In genomic region chr6:24967726-24968125, GRCm38 (mm10) we compare ENCODE assay signal across 28 mouse cellular contexts. TPM values are rescaled to one million over a fixed set of nuclear protein-coding genes. Genes with fewer than 3 reads are reported as not detected.
DNase-seq lines count a peak whose midpoint lies in the region; ATAC-seq and TF ChIP-seq lines count a peak whose summit lies in the region.
"Had no signal": no experiment of that assay in that cellular context is flagged by ENCODE, and none has a peak within 500 bp of the region (broad histone marks: within the 10 kb centered on the region; RNA-seq: fewer than 3 reads in every experiment).

No protein-coding gene starts in this region.

- TF ChIP-seq CTCF in stomach, postnatal 0 days (IDR thresholded peaks at IDR 0.05; ENCODE audit: low read depth) = no peak

- 92% methylated on average over 7 of the region's 7 CpGs for WGBS in kidney, embryonic 14.5 days
- 80% methylated on average over 7 of the region's 7 CpGs for WGBS in kidney, embryonic 15.5 days
- 87% methylated on average over 7 of the region's 7 CpGs for WGBS in stomach, postnatal 0 days

- H3K27me3 ChIP-seq in kidney, embryonic 14.5 days (ENCODE audit: control insufficient read depth, insufficient read depth, low read length) = no peaks in the 10 kb centered on the region
- H3K27me3 ChIP-seq in kidney, embryonic 15.5 days = no peaks in the 10 kb centered on the region
- H3K27me3 ChIP-seq in stomach, postnatal 0 days (ENCODE audit: control insufficient read depth, insufficient read depth, low read length) = no peaks in the 10 kb centered on the region
- H3K27me3 ChIP-seq: embryonic facial prominence, embryonic 13.5 days; embryonic facial prominence, embryonic 15.5 days; forebrain, embryonic 12.5 days had no signal

- H3K4me2 ChIP-seq in kidney, embryonic 14.5 days (replicated peaks; ENCODE audit: low read depth, low read length) = no peak overlapping the region
- H3K4me2 ChIP-seq in kidney, embryonic 15.5 days = no peak overlapping the region
- no peak overlapping the region for H3K4me2 ChIP-seq in stomach, postnatal 0 days (replicated peaks; ENCODE audit: low read depth)
- H3K4me2 ChIP-seq: embryonic facial prominence, embryonic 13.5 days; embryonic facial prominence, embryonic 15.5 days; forebrain, embryonic 12.5 days had no signal

- no peak overlapping the region for H3K9ac ChIP-seq in kidney, embryonic 14.5 days (ENCODE audit: low read depth, low read length)
- no peak overlapping the region for H3K9ac ChIP-seq in kidney, embryonic 15.5 days
- H3K9ac ChIP-seq in stomach, postnatal 0 days (ENCODE audit: low read length) = no peak overlapping the region
- H3K9ac ChIP-seq: embryonic facial prominence, embryonic 13.5 days; embryonic facial prominence, embryonic 15.5 days; forebrain, embryonic 12.5 days had no signal

- H3K36me3 ChIP-seq in kidney, embryonic 14.5 days (ENCODE audit: control insufficient read depth, insufficient read depth, low read length) = no peaks in the 10 kb centered on the region
- no peaks in the 10 kb centered on the region for H3K36me3 ChIP-seq in kidney, embryonic 15.5 days
- no peaks in the 10 kb centered on the region for H3K36me3 ChIP-seq in stomach, postnatal 0 days (ENCODE audit: control insufficient read depth, insufficient read depth, low read length)
- H3K36me3 ChIP-seq: embryonic facial prominence, embryonic 13.5 days; embryonic facial prominence, embryonic 15.5 days; forebrain, embryonic 10.5 days; forebrain, embryonic 12.5 days had no signal

- peak; percentile 45 for DNase-seq in kidney, adult 18-20 months
- DNase-seq in kidney, adult 8-10 months = peak; percentile 50 to 58
- DNase-seq in kidney, postnatal 14 days = peak; percentile 18
- DNase-seq in kidney, postnatal 25 days = peak; percentile 39 to 67
- DNase-seq in stomach, postnatal 0 days (ENCODE audit: low spot score) = no peak
- DNase-seq in adrenal gland, postnatal 4 days (ENCODE audit: low spot score in 2 of 2) = no peak
- DNase-seq: adrenal gland, adult 2 months; adrenal gland, postnatal 14 days; adrenal gland, postnatal 36 days; cerebellum, adult 11 months; cerebellum, adult 18-20 months; cerebellum, adult 8-10 months; cerebellum, adult 9-11 months; cerebellum, postnatal 14 days; cerebellum, postnatal 36 days; embryo, embryonic 11 days had no signal

- H3K4me1 ChIP-seq in kidney, embryonic 14.5 days (ENCODE audit: control insufficient read depth, insufficient read depth, low read length) = no peaks in the 10 kb centered on the region
- H3K4me1 ChIP-seq in kidney, embryonic 15.5 days = no peaks in the 10 kb centered on the region
- H3K4me1 ChIP-seq in stomach, postnatal 0 days (replicated peaks; ENCODE audit: control insufficient read depth, insufficient read depth) = no peaks in the 10 kb centered on the region
- H3K4me1 ChIP-seq: embryonic facial prominence, embryonic 13.5 days; embryonic facial prominence, embryonic 15.5 days; forebrain, embryonic 10.5 days; forebrain, embryonic 12.5 days had no signal

- no peak overlapping the region for H3K27ac ChIP-seq in kidney, embryonic 14.5 days (ENCODE audit: low read depth, low read length)
- no peak overlapping the region for H3K27ac ChIP-seq in kidney, embryonic 15.5 days
- no peak overlapping the region for H3K27ac ChIP-seq in stomach, postnatal 0 days (replicated peaks)
- H3K27ac ChIP-seq: embryonic facial prominence, embryonic 13.5 days; embryonic facial prominence, embryonic 15.5 days; forebrain, embryonic 10.5 days; forebrain, embryonic 12.5 days had no signal

- H3K9me3 ChIP-seq in kidney, embryonic 14.5 days (ENCODE audit: control insufficient read depth, low read length) = no peaks in the 10 kb centered on the region
- H3K9me3 ChIP-seq in kidney, embryonic 15.5 days (replicated peaks) = no peaks in the 10 kb centered on the region
- H3K9me3 ChIP-seq in stomach, postnatal 0 days (ENCODE audit: control insufficient read depth, low read length) = no peaks in the 10 kb centered on the region
- H3K9me3 ChIP-seq: embryonic facial prominence, embryonic 13.5 days; embryonic facial prominence, embryonic 15.5 days; forebrain, embryonic 10.5 days; forebrain, embryonic 12.5 days had no signal

- no peak for TF ChIP-seq EP300 in stomach, postnatal 0 days (optimal IDR thresholded peaks at IDR 0.05)

- ATAC-seq in kidney, embryonic 14.5 days (ENCODE audit: low FRiP score, low TSS enrichment) = no peak
- ATAC-seq in kidney, embryonic 15.5 days (replicated peaks; ENCODE audit: low FRiP score) = no peak
- ATAC-seq in stomach, postnatal 0 days (ENCODE audit: low FRiP score, low TSS enrichment) = no peak
- ATAC-seq: forebrain, embryonic 14.5 days; forebrain, embryonic 16.5 days had no signal

- H3K4me3 ChIP-seq in kidney, embryonic 14.5 days (ENCODE audit: low read length) = no peak overlapping the region
- H3K4me3 ChIP-seq in kidney, embryonic 15.5 days (replicated peaks) = no peak overlapping the region
- H3K4me3 ChIP-seq in stomach, postnatal 0 days (ENCODE audit: low read depth, low read length) = no peak overlapping the region
- H3K4me3 ChIP-seq: embryonic facial prominence, embryonic 13.5 days; embryonic facial prominence, embryonic 15.5 days; erythroblast, embryonic 14.5 days; forebrain, embryonic 10.5 days; forebrain, embryonic 12.5 days had no signal

RNA-seq across cellular contexts. Expression of gene Tmem229a, which starts 11.6 kb away (rescaled TPM):
- polyA plus RNA-seq in kidney, embryonic 14.5 days (2014; fragmentation: Nextera tagmentation; extraction: Ambion mirVana) = 7.1 and 10.8 TPM in 2 replicates
- 9.4 and 9.7 TPM in 2 replicates for polyA plus RNA-seq in kidney, embryonic 15.5 days (2015; fragmentation: Nextera tagmentation; extraction: Ambion mirVana)
- 0.96 and 1.0 TPM in 2 replicates for polyA plus RNA-seq in stomach, postnatal 0 days (2015; fragmentation: Nextera tagmentation; extraction: Ambion mirVana)
- total RNA-seq in adrenal gland, postnatal 4 days (2021) = 1 to 10 TPM in 1 of 2 experiments, under 1 TPM in 1; 0.90 to 5.8 TPM
- total RNA-seq: common myeloid progenitor, adult 5-6 weeks; MEL had no signal
- polyA plus RNA-seq: C2C12; erythroblast, embryonic 14.5 days had no signal

Comparison
In these comparisons a context has a peak if more than half of its experiments do, and no peak if none do; other contexts are left out.
1. DNase-seq: peak in kidney, adult 18-20 months (single experiment), kidney, adult 8-10 months (2 of 2), kidney, postnatal 14 days (single experiment) and kidney, postnatal 25 days (2 of 2); none in stomach, postnatal 0 days (single experiment) and adrenal gland, postnatal 4 days (0 of 2).